Mouse (Mus musculus) embryonic facial prominence, embryonic 14.5 days (tissue): ENCODE results near the gene Syt15. TPM values are rescaled to one million over a fixed set of nuclear protein-coding genes. Genes with fewer than 3 reads are reported as not detected.
"Not testable (repeated sequence)": the region's sequence is repeated elsewhere in the genome, so short reads cannot be mapped to it uniquely, and the experiment has no call there.

Experiments
- ATAC-seq: fragments of 200-750 bp; cut with Nextera tagmentation; 2 replicates; pipeline ENCODE4 v1.8.0; 2017; ENCODE audit warnings: low read depth, moderate number of reproducible peaks, moderate TSS enrichment
- DNase-seq: peaks from one replicate; pipeline ENCODE4 v3.0.0-alpha.2; 2015; ENCODE audit warnings: low spot score
- H3K27ac ChIP-seq: fragments of 300-500 bp; sonication (generic); replicated peaks from 2 replicates; pipeline ENCODE4 v1.5.1; 2014; ENCODE audit warnings: low read depth, mild to moderate bottlenecking, low read length, moderate library complexity
- H3K27me3 ChIP-seq: fragments of 300-500 bp; sonication (generic); replicated peaks from 2 replicates; pipeline ENCODE4 v1.6.1; 2014; ENCODE audit warnings: low read length; ENCODE audit not compliant: control insufficient read depth, insufficient read depth
- H3K36me3 ChIP-seq: fragments of 300-500 bp; sonication (generic); 2 replicates; pipeline ENCODE4 v1.6.1; 2014; ENCODE audit warnings: low read length, mixed read lengths; ENCODE audit not compliant: control insufficient read depth, insufficient read depth
- H3K4me1 ChIP-seq: fragments of 300-500 bp; sonication (generic); 2 replicates; pipeline ENCODE4 v1.6.1; 2014; ENCODE audit warnings: antibody characterized with exemption, low read length; ENCODE audit not compliant: control insufficient read depth, insufficient read depth
- H3K4me2 ChIP-seq: fragments of 300-500 bp; sonication (generic); 2 replicates; pipeline ENCODE4 v1.6.1; 2014; ENCODE audit warnings: low read depth, mild to moderate bottlenecking, low read length, moderate library complexity, mixed read lengths
- H3K4me3 ChIP-seq: fragments of 300-500 bp; sonication (generic); 2 replicates; pipeline ENCODE4 v1.5.1; 2014; ENCODE audit warnings: low read depth, mild to moderate bottlenecking, low read length
- H3K9ac ChIP-seq: fragments of 300-500 bp; sonication (generic); 2 replicates; pipeline ENCODE4 v1.6.1; 2014; ENCODE audit warnings: low read depth, mild to moderate bottlenecking, low read length, moderate library complexity, mixed read lengths
- H3K9me3 ChIP-seq: fragments of 300-500 bp; sonication (generic); 2 replicates; pipeline ENCODE4 v1.6.1; 2016; ENCODE audit warnings: low read length; ENCODE audit not compliant: control insufficient read depth
- WGBS: fragments of 180-500 bp; shearing (Covaris S2); extraction: QIAGEN DNeasy Blood & Tissue Kit; methylation state at CpG from one replicate; pipeline ENCODE4 v1.1.7; 2014; 5-methylcytosine and 5-hydroxymethylcytosine counted together
- polyA plus RNA-seq: library from polyadenylated mRNA; unstranded; fragments of >200 nt; fragmentation: Nextera tagmentation; extraction: Ambion mirVana; gene quantifications from 2 replicates; pipeline ENCODE4 v1.2.1, GENCODE M21; 2014

Gene Syt15
- polyA plus RNA-seq, 1 experiment from 2014 or later: 0.60 TPM

GRCm38 (mm10) chr14:34232866-34233680, 13.7 kb downstream of the Syt15 start:
- no peak for ATAC-seq
- H3K27me3 ChIP-seq: no peaks in the 10 kb centered on the region

DNA sequence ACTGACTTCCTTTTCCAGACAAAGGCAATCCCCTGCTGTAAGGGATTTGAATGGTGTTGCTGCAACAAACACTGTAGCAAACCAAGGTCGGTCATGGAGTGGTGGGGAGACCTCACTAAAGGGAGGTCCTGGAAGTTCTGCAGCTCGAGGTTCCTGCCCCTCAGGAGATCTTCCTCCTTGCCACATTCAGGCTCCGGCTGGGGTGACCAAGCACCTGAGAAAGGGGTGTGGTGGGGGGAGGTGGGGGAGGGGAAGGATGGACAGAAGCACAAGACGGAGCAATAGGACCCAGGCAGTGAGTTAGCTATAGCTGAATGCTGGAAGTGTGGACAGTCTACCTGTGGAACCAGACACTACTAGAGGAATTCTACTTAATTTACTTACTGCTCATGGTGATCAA, 14.5 kb downstream of the Syt15 start:
- H3K9ac ChIP-seq: no peak overlapping the region
- H3K4me2 ChIP-seq: no peak overlapping the region
- no peaks in the 10 kb centered on the region for H3K27me3 ChIP-seq
- no peak overlapping the region for H3K27ac ChIP-seq
- 0 out of 2 replicates have a peak, but pooled peaks cover 5% of the 10 kb centered on the region for H3K36me3 ChIP-seq
- 67% methylated on average over 4 of the region's 4 CpGs for whole genome bisulfite sequencing
- no peaks in the 10 kb centered on the region for H3K9me3 ChIP-seq
- no peak for DNase-seq
- no peak for ATAC-seq
- H3K4me3 ChIP-seq: no peak overlapping the region
- no peaks in the 10 kb centered on the region for H3K4me1 ChIP-seq

More at GRCm38 (mm10) chr14:34232866-34233680, 13.7 kb downstream of the Syt15 start:
- no peak for DNase-seq
- WGBS: 76% methylated on average over 9 of the region's 9 CpGs
- no peaks in the 10 kb centered on the region for H3K4me1 ChIP-seq
- no peak overlapping the region for H3K4me3 ChIP-seq
- H3K9ac ChIP-seq: no peak overlapping the region
- H3K36me3 ChIP-seq: 0 out of 2 replicates have a peak, but pooled peaks cover 5% of the 10 kb centered on the region
- H3K4me2 ChIP-seq: no peak overlapping the region
- no peaks in the 10 kb centered on the region for H3K9me3 ChIP-seq
- no peak overlapping the region for H3K27ac ChIP-seq

- DNase-seq: peak; percentile 90
- Histone ChIP-seq H3K4me1 (no peaks in the 10 kb centered on the region), H3K27me3 (no peaks in the 10 kb centered on the region), H3K9me3 (no peaks in the 10 kb centered on the region), H3K36me3 (0 out of 2 replicates have a peak, but pooled peaks cover 5% of the 10 kb centered on the region), H3K4me2 (peak overlapping the region; percentile 63), H3K27ac (no peak overlapping the region), H3K9ac (peak overlapping the region; percentile 37), H3K4me3 (peak overlapping the region; percentile 32)
- 5% methylated on average over 16 of the region's 16 CpGs for WGBS
- peak; percentile 99 for ATAC-seq
Observed at GRCm38 (mm10) chr14:34234630-34235380, 15.4 kb downstream of the Syt15 start.

DNA sequence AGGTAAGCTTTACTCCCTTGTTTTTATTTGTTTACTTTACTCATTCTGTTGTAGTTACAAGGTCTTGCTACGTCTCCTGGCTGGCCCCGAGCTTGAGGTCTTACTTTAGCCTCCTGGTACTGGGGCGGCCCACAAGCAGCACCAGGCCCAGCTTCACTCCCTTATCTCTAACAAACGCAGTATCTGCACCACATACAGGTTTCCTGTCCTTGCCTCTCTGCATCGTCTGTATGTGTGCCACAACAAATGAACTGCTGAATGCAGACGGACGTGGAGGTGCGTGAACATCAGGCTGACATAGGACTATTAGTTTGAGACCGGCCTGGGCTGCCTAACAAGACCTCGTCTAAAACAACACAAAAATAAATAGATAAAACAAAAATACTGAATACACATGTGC, 20.9 kb downstream of the Syt15 start:
- ATAC-seq (no peak), DNase-seq (no peak)
- H3K27ac ChIP-seq: no peak overlapping the region
- H3K4me2 ChIP-seq: no peak overlapping the region
- no peak overlapping the region for H3K9ac ChIP-seq
- no peaks in the 10 kb centered on the region for H3K27me3 ChIP-seq
- WGBS: 89% methylated on average over 10 of the region's 10 CpGs
- no peaks in the 10 kb centered on the region for H3K4me1 ChIP-seq
- no peak overlapping the region for H3K4me3 ChIP-seq
- no peaks in the 10 kb centered on the region for H3K9me3 ChIP-seq
- 0 out of 2 replicates have a peak, but pooled peaks cover 5% of the 10 kb centered on the region for H3K36me3 ChIP-seq

- no peak overlapping the region for H3K9ac ChIP-seq
- WGBS: 75% methylated on average over 6 of the region's 6 CpGs
- DNase-seq (no peak), ATAC-seq (no peak)
- 0 out of 2 replicates have a peak, but pooled peaks cover 5% of the 10 kb centered on the region for H3K36me3 ChIP-seq
- no peaks in the 10 kb centered on the region for H3K9me3 ChIP-seq
- H3K27ac ChIP-seq: no peak overlapping the region
- H3K4me1 ChIP-seq: no peaks in the 10 kb centered on the region
- no peak overlapping the region for H3K4me3 ChIP-seq
- H3K27me3 ChIP-seq: no peaks in the 10 kb centered on the region
- H3K4me2 ChIP-seq: no peak overlapping the region
Observed at GRCm38 (mm10) chr14:34240676-34241075, 21.3 kb downstream of the Syt15 start.

GRCm38 (mm10) chr14:34252470-34253145, 33.2 kb downstream of the Syt15 start:
- no peaks in the 10 kb centered on the region for H3K4me1 ChIP-seq
- no peak overlapping the region for H3K27ac ChIP-seq
- DNase-seq (no peak), ATAC-seq (no peak)
- no peak overlapping the region for H3K9ac ChIP-seq
- no peak overlapping the region for H3K4me2 ChIP-seq
- no peaks in the 10 kb centered on the region for H3K9me3 ChIP-seq
- 68% methylated on average over 5 of the region's 6 CpGs for WGBS
- no peaks in the 10 kb centered on the region for H3K36me3 ChIP-seq
- H3K27me3 ChIP-seq: no peaks in the 10 kb centered on the region
- no peak overlapping the region for H3K4me3 ChIP-seq

DNA sequence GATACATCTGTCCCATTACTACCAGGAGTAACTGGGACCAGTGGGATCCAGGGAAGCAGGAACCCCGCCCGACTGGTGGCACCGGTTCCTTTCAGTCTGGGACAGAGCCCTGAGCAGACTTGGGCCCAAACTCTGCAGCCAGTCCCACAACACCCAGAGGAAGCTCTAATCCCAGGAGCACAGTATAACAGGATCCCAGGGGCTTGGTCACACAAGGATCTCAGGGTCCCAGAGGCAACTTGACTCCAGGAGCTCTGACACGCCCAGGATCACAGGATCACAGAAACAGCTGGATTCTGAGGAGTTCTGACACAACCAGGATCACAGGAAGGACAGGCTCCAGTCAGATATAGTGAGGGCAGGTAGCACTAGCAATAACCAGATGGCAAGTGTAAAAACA, 33.9 kb downstream of the Syt15 start:
- DNase-seq (no peak), ATAC-seq (no peak)
- no peaks in the 10 kb centered on the region for H3K4me1 ChIP-seq
- no peaks in the 10 kb centered on the region for H3K9me3 ChIP-seq
- H3K36me3 ChIP-seq: no peaks in the 10 kb centered on the region
- no peak overlapping the region for H3K27ac ChIP-seq
- no peak overlapping the region for H3K4me3 ChIP-seq
- no peak overlapping the region for H3K4me2 ChIP-seq
- no peak overlapping the region for H3K9ac ChIP-seq
- H3K27me3 ChIP-seq: no peaks in the 10 kb centered on the region
- WGBS: 81% methylated on average over 4 of the region's 4 CpGs

DNA sequence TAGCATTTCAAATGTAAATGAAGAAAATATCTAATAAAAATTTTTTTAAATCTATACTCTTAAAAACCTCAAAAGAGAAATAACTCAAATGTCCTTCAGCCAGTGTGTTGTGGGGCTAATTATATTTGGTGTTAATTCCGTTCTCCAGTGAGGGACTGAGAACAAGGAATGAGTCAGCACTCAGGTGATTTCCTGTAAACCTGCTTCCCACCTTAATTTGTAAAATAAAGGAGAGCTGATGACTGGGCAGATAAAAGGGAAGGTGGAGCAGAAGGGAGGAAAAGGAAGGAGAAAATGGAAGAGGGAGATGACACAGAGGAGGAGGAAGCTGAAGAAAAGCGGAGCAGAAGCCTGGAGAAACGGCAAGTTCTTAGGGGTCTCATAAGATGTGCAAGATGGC, 39.1 kb downstream of the Syt15 start:
- not testable (repeated sequence) for H3K4me3 ChIP-seq, H3K9me3 ChIP-seq, H3K36me3 ChIP-seq, H3K27me3 ChIP-seq, ATAC-seq, H3K4me2 ChIP-seq, H3K9ac ChIP-seq, H3K4me1 ChIP-seq, H3K27ac ChIP-seq, DNase-seq
- 77% methylated on average over 3 of the region's 3 CpGs for WGBS
